Mouse (Mus musculus) layer of hippocampus, postnatal 36 days (tissue): Measurements from ENCODE around the gene Palm. TPM values are rescaled to one million over a fixed set of nuclear protein-coding genes. Genes with fewer than 3 reads are reported as not detected.
A peak's percentile ranks its signal among the peaks of the same experiment; 100 is the strongest.

Experiments used
- DNase-seq, 2 experiments: peaks; one replicate each; pipeline ENCODE4 v3.0.0; 2022
- microRNA-seq, 2 experiments: library from miRNA; unstranded; fragments of <30 nt; microRNA quantifications; one replicate each; pipeline ENCODE4 v1.2.0; 2021
- total RNA-seq, 2 experiments: library from RNA; stranded (reverse); gene quantifications; 2 replicates each; pipeline ENCODE4 v1.2.3; 2021

Palm gene
- total RNA-seq, 2 experiments from 2014 or later, result 262 to 290 TPM

- no peak for DNase-seq
Observed at GRCm38 (mm10) chr10:79856704-79857451, 63.5 kb downstream of the Palm start.

DNA sequence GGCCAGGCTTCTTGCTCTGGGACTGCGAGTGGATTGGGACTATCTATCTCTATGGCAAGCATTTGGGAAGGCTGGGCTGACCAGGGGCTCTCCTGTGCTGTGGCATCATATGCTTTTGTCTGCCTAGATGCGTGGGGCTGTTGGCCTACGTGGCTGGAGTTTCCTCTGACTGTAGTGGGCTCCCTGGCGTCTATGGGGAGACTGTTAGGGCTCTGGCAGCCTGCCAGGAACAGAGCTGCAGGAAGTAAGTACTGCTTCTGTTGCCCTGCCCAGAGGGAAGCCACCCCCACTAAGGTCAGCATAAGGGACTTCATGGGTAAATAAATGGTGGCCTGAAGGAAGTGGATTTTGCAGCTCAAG, 64.1 kb downstream of the Palm start:
- DNase-seq, result no peak

DNA sequence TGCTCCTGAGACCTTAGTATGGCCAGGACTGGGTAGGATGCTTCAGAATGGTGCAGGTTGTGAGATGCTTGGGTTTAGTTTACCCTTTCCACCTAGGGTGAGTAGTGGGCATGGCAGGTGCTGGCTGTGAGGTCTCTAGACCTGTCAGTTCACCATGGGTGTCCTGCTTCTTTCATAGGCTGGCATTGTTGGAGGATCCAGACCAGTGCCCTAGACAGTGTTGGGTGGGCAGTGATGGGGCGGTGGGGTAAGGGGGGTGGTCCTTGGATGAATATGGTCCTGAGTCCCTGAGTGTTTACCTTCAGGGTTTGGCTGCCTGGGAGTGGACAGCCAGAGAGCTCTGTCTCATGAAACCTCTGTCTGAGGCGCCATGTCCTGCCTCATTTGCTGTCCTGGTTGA, 64.5 kb downstream of the Palm start:
- no peak for DNase-seq

DNA sequence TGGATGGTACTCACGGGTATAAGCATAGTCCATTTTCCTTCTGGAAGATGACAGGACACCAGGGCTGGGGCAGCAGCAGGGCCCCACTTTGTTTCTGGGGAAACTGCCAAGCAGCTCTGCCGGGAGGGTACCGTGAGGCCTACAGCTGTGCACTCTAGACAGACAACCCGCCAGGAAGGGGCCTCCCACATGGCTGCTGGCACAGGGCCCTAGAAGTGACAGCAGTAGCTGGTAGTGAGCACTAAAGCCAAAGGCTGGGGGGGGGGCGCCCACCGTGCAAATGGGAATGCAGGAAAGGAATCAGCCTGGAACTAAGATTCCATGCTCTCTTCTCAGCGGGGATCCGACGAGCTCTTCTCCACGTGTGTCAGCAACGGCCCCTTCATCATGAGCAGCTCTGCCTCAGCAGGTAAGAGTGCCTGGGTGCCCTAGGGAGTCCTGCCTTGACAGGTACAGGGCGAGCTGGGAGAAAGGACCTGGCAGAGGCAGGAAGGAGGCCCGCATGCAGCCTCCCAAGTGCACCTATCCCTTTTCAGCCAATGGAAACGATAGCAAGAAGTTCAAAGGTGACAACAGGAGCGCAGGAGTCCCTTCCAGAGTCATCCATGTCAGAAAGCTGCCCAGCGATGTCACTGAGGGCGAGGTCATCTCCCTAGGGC, 65.2 kb downstream of the Palm start:
- DNase-seq, result peak; percentile 67 to 78

GRCm38 (mm10) chr10:79859116-79859515, 65.7 kb downstream of the Palm start:
- DNase-seq, result no peak

DNA sequence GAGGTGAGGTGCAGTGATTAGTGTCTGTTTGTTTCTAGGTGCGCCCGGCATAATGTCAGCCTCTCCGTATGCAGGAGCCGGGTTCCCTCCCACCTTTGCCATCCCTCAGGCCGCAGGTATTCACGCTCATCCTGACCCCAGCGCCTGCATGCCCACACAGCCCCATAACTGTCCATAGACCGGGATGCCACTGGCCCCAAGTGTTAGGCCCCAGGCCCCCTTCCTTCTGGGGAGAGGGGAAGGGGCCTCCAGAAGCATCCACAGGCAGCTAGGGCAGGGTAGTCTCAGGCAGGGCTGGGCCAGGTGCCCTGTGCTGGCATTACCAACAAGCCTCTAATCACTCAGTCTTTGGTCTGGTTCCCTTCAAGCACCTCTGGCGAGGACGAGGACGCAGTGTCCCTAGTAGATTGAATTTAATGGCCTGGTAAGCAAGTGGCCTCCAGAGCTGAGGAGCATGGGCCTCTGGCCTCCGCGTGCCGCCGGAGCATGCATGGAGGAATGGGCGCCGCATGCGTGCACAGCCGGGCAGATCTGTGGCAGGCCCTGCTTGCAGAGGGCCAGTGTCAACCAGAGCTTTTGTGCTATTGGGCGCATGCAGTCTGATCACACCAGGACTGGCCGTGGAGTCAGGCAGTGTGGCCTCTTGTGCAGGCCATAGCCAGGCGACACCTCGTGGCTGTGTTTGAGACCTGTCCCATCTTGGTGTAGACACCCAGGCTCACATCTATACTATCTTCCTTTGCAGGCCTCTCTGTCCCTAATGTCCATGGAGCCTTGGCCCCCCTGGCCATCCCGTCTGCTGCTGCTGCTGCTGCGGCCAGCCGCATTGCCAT, 66.9 kb downstream of the Palm start:
- no peak for DNase-seq

GRCm38 (mm10) chr10:79861230-79862048, 68.1 kb downstream of the Palm start:
- DNase-seq, result no peak

DNA sequence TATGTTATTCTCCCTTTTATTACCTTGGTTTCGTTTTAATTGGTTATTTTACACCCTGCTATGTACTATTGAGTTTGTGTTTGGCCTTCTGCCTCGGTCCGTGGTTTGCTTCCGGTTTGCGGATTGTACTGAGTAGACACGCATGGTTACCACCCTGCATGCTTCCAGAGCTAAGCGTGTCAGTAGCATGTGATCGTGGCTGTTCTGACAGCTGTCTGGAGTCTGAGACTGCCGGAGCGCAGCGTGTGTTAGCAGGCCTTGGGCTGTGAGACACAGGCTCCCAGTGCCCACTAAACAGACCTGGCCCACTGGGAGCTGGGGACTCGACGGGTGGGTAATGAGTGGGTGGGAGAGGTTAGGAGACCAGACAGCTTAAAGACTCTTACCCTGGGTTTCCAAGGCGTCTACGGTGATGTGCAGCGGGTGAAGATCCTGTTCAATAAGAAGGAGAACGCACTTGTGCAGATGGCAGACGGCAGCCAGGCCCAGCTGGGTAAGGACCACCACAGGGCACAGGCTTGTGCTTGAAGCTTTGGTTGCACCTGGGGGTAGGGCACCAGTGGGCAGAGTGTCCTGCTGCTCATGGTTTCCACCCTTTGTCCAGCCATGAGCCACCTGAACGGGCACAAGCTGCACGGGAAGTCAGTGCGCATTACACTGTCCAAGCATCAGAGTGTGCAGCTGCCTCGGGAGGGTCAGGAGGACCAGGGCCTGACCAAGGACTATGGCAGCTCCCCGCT, 68.8 kb downstream of the Palm start:
- no peak for DNase-seq

DNA sequence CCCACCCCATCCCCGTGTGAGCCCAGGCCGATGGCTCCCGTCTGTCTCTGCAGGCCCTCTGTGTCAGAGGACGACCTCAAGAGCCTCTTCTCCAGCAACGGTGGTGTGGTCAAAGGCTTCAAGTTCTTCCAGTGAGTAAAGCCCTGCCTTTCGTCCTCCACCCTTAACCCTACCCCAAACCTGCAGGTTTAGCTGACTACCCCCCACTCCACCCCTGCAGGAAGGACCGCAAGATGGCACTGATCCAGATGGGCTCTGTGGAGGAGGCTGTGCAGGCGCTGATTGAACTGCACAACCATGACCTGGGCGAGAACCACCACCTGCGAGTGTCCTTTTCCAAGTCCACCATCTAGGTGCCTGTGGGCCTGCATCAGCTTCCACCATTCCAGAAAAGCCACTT, 69.6 kb downstream of the Palm start:
- DNase-seq, result no peak

DNA sequence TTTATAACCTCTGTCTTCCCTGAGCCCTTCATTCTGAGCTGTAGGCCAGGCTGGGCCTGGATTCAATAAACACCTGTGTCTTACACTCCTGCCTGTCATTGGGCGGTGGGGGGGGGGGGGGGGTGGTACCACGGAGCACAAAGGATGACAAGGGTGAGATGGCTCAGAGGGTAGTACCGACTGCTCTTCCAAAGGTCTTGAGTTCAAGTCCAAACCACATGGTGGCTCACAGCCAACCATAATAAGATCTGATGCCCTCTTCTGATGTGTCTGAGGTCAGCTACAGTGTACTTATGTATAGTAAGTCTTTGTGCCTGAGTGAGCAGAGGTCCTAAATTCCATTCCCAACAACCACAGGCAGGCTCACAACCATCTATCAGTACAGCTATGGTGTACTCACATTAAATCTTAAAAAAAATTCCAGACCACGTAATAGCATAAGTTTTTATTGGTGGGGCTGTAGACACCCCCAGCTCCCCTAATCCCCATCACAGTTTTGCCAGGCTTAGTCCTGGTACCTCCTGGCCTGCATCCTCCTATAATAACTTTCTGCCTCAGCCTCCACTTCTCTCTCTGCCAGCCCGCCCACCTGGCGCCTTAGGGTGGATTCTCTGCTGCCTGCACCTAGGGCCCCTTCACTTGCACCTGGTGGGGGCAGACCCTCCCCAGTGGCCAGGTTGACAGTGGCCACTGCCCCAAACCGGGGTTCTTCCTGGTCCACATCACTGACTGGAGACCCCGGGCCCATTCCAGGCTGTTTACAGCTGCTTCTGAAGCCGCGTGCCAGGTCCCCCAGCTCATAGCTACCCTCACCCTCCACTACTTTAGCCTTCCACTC, 71.2 kb downstream of the Palm start:
- no peak for DNase-seq

DNA sequence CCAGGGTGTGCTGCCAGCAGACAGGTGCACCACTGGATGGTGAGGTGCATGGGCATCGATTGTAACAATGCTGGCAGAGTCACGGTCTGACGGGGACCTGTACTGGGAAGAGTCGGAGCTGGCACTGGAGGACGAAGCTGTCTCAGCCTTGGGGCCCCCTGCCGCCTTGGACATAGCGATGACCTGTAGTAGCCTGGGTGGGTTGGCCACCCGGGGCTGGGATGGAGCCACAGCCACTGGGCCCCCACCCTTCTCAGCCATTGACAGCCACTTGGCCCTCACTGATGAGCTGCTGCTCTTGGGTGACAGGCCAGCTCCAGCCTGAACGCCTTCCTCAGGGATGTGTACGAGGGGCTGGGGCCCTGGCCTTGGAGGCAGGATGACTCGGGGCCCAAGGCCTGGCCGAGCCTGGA, 71.8 kb downstream of the Palm start:
- DNase-seq, result no peak

GRCm38 (mm10) chr10:79865801-79866295, 72.5 kb downstream of the Palm start:
- no peak for DNase-seq

DNA sequence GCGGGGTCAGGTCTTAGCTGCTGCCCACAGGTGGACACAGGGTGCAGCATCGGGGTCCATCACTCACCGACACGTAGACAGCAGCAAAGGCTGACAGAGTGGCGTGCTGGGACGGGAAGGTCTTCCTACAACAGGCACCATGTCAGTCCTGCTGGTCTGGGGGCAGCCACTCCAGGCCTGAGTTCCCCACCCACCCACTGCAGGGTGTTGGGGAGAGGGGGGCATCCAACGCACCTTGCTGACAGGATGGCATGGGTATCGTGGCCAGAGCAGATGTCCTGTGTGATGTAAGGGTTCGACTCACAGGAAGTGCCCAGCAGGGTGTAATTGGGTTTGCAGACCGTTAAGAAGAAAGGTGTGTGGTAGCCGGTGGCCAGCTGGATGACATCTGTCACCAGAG, 73.2 kb downstream of the Palm start:
- DNase-seq, result no peak

Small RNA genes lying within 50 kb of the gene (microRNA-seq; reads per million reads assigned to microRNA genes)
- 0 to 0.21 reads per million in 2 experiments for gene Mir6910

Other genes starting within 250 kb of the Palm start
- gene Mier2, start 238.4 kb upstream of the Palm start, total RNA-seq, result 10 to 100 TPM; 54.0 to 60.9 TPM
- under 1 TPM in 1 of 2 experiments, not detected in 1; 0.60 TPM for gene Theg, start 206.2 kb upstream of the Palm start, total RNA-seq
- 10 to 100 TPM; 14.6 to 14.8 TPM for gene C2cd4c, start 179.5 kb upstream of the Palm start, total RNA-seq
- 10 to 100 TPM; 44.0 to 44.8 TPM for gene Shc2, start 155.7 kb upstream of the Palm start, total RNA-seq
- under 1 TPM in 1 of 2 experiments, not detected in 1; 0.61 TPM for gene Odf3l2, start 147.8 kb upstream of the Palm start, total RNA-seq
- gene Madcam1, start 129.0 kb upstream of the Palm start, total RNA-seq, result not detected
- 10 to 100 TPM; 64.6 to 68.3 TPM for gene Tpgs1, start 124.2 kb upstream of the Palm start, total RNA-seq
- 10 to 100 TPM; 67.0 to 70.2 TPM for gene Cdc34, start 111.4 kb upstream of the Palm start, total RNA-seq
- 1 to 10 TPM; 2.4 to 2.5 TPM for gene Gzmm, start 104.6 kb upstream of the Palm start, total RNA-seq
- 100 to 1,000 TPM; 555 to 610 TPM for gene Bsg, start 89.1 kb upstream of the Palm start, total RNA-seq
- 100 to 1,000 TPM; 106 to 118 TPM for gene Hcn2, start 76.9 kb upstream of the Palm start, total RNA-seq
- gene Polrmt, start 47.0 kb upstream of the Palm start, total RNA-seq, result 10 to 100 TPM; 50.1 to 52.6 TPM
- 1 to 10 TPM; 1.1 to 1.3 TPM for gene Fgf22, start 38.5 kb upstream of the Palm start, total RNA-seq
- 10 to 100 TPM; 81.4 to 82.9 TPM for gene Rnf126, start 26.6 kb upstream of the Palm start, total RNA-seq
- 1 to 10 TPM; 1.3 to 1.8 TPM for gene Fstl3, start 16.3 kb upstream of the Palm start, total RNA-seq
- under 1 TPM; 0.47 to 0.73 TPM for gene Prss57, start 2.6 kb upstream of the Palm start, total RNA-seq
- gene Misp, start 27.4 kb downstream of the Palm start, total RNA-seq, result 1 to 10 TPM in 1 of 2 experiments, under 1 TPM in 1; 0.82 to 1.4 TPM
- 10 to 100 TPM; 43.1 to 52.6 TPM for gene Ptbp1, start 60.9 kb downstream of the Palm start, total RNA-seq
- 1 to 10 TPM in 1 of 2 experiments, not detected in 1; 1.0 TPM for gene Prtn3, start 80.9 kb downstream of the Palm start, total RNA-seq
- gene Plppr3, start 81.1 kb downstream of the Palm start, total RNA-seq, result 10 to 100 TPM; 28.4 to 28.7 TPM
- gene Elane, start 92.7 kb downstream of the Palm start, total RNA-seq, result not detected
- gene Cfd, start 97.3 kb downstream of the Palm start, total RNA-seq, result not detected
- gene Med16, start 115.4 kb downstream of the Palm start, total RNA-seq, result 10 to 100 TPM; 53.0 to 54.1 TPM
- gene Gm26602, start 117.3 kb downstream of the Palm start, total RNA-seq, result not detected
- 1 to 10 TPM; 6.4 to 6.8 TPM for gene Kiss1r, start 123.4 kb downstream of the Palm start, total RNA-seq
- 100 to 1,000 TPM; 397 to 399 TPM for gene R3hdm4, start 127.6 kb downstream of the Palm start, total RNA-seq
- 1 to 10 TPM; 4.8 to 5.1 TPM for gene Arid3a, start 133.5 kb downstream of the Palm start, total RNA-seq
- gene Wdr18, start 166.6 kb downstream of the Palm start, total RNA-seq, result 10 to 100 TPM; 43.2 to 48.2 TPM
- under 1 TPM; 0.10 TPM for gene Grin3b, start 177.1 kb downstream of the Palm start, total RNA-seq
- 100 to 1,000 TPM; 117 to 124 TPM for gene Tmem259, start 190.8 kb downstream of the Palm start, total RNA-seq
- gene Cnn2, start 195.0 kb downstream of the Palm start, total RNA-seq, result 1 to 10 TPM; 5.5 to 6.6 TPM
- gene Abca7, start 202.9 kb downstream of the Palm start, total RNA-seq, result 10 to 100 TPM; 10.9 to 11.0 TPM
- 1 to 10 TPM; 3.2 to 4.2 TPM for gene Arhgap45, start 223.1 kb downstream of the Palm start, total RNA-seq
- 10 to 100 TPM; 74.8 to 86.0 TPM for gene Polr2e, start 246.2 kb downstream of the Palm start, total RNA-seq